Mouse (Mus musculus) adrenal gland, postnatal 25 days (tissue): Measurements from ENCODE around the gene Tnfaip8l2. TPM values are rescaled to one million over a fixed set of nuclear protein-coding genes. Genes with fewer than 3 reads are reported as not detected.
"Not testable (repeated sequence)": the region's sequence is repeated elsewhere in the genome, so short reads cannot be mapped to it uniquely, and the experiment has no call there.

Source experiments
- DNase-seq: peaks from one replicate; pipeline ENCODE4 v3.0.0; 2021; ENCODE audit warnings: mixed read lengths
- microRNA-seq, 2 experiments: library from miRNA; unstranded; fragments of <30 nt; microRNA quantifications; one replicate each; pipeline ENCODE4 v1.2.0; 2021
- total RNA-seq: library from RNA; stranded (reverse); gene quantifications from 2 replicates; pipeline ENCODE4 v1.2.3, GENCODE M21; 2021

Gene Tnfaip8l2
- total RNA-seq, 1 experiment from 2014 or later = 1.1 TPM

GRCm38 (mm10) chr3:95110911-95111726, 31.0 kb downstream of the Tnfaip8l2 start, which contains the start of gene Vps72:
Gene Vps72 (plus strand): TSS chr3:95111022.
- DNase-seq = peak; percentile 87

GRCm38 (mm10) chr3:95107898-95108297, 34.3 kb downstream of the Tnfaip8l2 start:
- DNase-seq = no peak

- not testable (repeated sequence) for DNase-seq
These were observed 34.9 kb downstream of the Tnfaip8l2 start for GRCm38 (mm10) chr3:95107308-95107707.

GRCm38 (mm10) chr3:95106338-95107117, 35.6 kb downstream of the Tnfaip8l2 start, which contains the start of gene Pip5k1a:
Gene Pip5k1a (minus strand): TSS chr3:95106930.
- peak; percentile 95 for DNase-seq

- no peak for DNase-seq
These were observed 36.4 kb downstream of the Tnfaip8l2 start for GRCm38 (mm10) chr3:95105586-95106337.

- no peak for DNase-seq
These were observed 37.0 kb downstream of the Tnfaip8l2 start for GRCm38 (mm10) chr3:95105121-95105520.

- DNase-seq = no peak
These were observed 41.3 kb downstream of the Tnfaip8l2 start for GRCm38 (mm10) chr3:95100854-95101253.

Small RNA genes within 50 kb of the gene (microRNA-seq; reads per million reads assigned to microRNA genes)
- gene Mir8099-1 = 0 reads per million in 2 experiments

Other genes starting within 250 kb of the Tnfaip8l2 start
- 59.0 and 88.0 TPM in 2 replicates for gene Selenbp1, start 209.3 kb downstream of the Tnfaip8l2 start, total RNA-seq
- 27.5 and 36.2 TPM in 2 replicates for gene Rfx5, start 188.3 kb downstream of the Tnfaip8l2 start, total RNA-seq
- gene Pi4kb, start 167.6 kb downstream of the Tnfaip8l2 start, total RNA-seq = 58.1 and 61.8 TPM in 2 replicates
- gene Zfp687, start 126.9 kb downstream of the Tnfaip8l2 start, total RNA-seq = 25.6 and 44.9 TPM in 2 replicates
- gene Psmd4, start 99.7 kb downstream of the Tnfaip8l2 start, total RNA-seq = 261 and 282 TPM in 2 replicates
- 39.5 and 43.1 TPM in 2 replicates for gene Pip5k1a, start 35.4 kb downstream of the Tnfaip8l2 start, total RNA-seq
- 68.4 and 72.5 TPM in 2 replicates for gene Vps72, start 31.3 kb downstream of the Tnfaip8l2 start, total RNA-seq
- 1.0 and 1.1 TPM in 2 replicates for gene Tmod4, start 17.9 kb downstream of the Tnfaip8l2 start, total RNA-seq
- gene Scnm1, start 8.3 kb downstream of the Tnfaip8l2 start, total RNA-seq = 35.1 and 40.6 TPM in 2 replicates
- 13.8 and 14.8 TPM in 2 replicates for gene Lysmd1, start 8.3 kb downstream of the Tnfaip8l2 start, total RNA-seq
- 3.9 and 5.0 TPM in 2 replicates for gene Sema6c, start 18.1 kb upstream of the Tnfaip8l2 start, total RNA-seq
- gene Gabpb2, start 75.6 kb upstream of the Tnfaip8l2 start, total RNA-seq = 25.8 and 33.1 TPM in 2 replicates
- 94.6 and 101 TPM in 2 replicates for gene Cdc42se1, start 86.4 kb upstream of the Tnfaip8l2 start, total RNA-seq
- 7.6 and 8.9 TPM in 2 replicates for gene Mllt11, start 89.8 kb upstream of the Tnfaip8l2 start, total RNA-seq
- 0.24 TPM in 1 of 2 replicates, not detected in the other for gene Gm128, start 99.2 kb upstream of the Tnfaip8l2 start, total RNA-seq
- gene Bnipl, start 108.8 kb upstream of the Tnfaip8l2 start, total RNA-seq = 0.24 TPM in 1 of 2 replicates, not detected in the other
- gene Mindy1, start 139.0 kb upstream of the Tnfaip8l2 start, total RNA-seq = 164 and 181 TPM in 2 replicates
- 27.9 and 38.2 TPM in 2 replicates for gene Prune1, start 139.7 kb upstream of the Tnfaip8l2 start, total RNA-seq
- gene Anxa9, start 164.8 kb upstream of the Tnfaip8l2 start, total RNA-seq = 1.2 and 1.3 TPM in 2 replicates
- gene Cers2, start 172.4 kb upstream of the Tnfaip8l2 start, total RNA-seq = 253 and 254 TPM in 2 replicates
- gene Setdb1, start 214.8 kb upstream of the Tnfaip8l2 start, total RNA-seq = 33.8 and 35.0 TPM in 2 replicates